Mouse (Mus musculus): ENCODE data around the gene Rps25.

- peak; percentile 51 for TF ChIP-seq CTCF (IDR thresholded peaks at IDR 0.05; ENCODE audit: low read depth)
- TF ChIP-seq EP300 (IDR thresholded peaks at IDR 0.05; ENCODE audit: low read depth), result no peak
These were observed 27.7 kb upstream of the Rps25 start, which contains the start of gene Hyou1 for GRCm38 (mm10) chr9:44379054-44379834.

Measured in liver, postnatal 0 days (tissue).